Mouse (Mus musculus) lung, postnatal 4 days (tissue): ENCODE data around the gene Onecut3.

Experiments
- DNase-seq, 2 experiments: peaks; one replicate each; pipeline ENCODE4 v3.0.0; 2021

Gene Onecut3

DNA sequence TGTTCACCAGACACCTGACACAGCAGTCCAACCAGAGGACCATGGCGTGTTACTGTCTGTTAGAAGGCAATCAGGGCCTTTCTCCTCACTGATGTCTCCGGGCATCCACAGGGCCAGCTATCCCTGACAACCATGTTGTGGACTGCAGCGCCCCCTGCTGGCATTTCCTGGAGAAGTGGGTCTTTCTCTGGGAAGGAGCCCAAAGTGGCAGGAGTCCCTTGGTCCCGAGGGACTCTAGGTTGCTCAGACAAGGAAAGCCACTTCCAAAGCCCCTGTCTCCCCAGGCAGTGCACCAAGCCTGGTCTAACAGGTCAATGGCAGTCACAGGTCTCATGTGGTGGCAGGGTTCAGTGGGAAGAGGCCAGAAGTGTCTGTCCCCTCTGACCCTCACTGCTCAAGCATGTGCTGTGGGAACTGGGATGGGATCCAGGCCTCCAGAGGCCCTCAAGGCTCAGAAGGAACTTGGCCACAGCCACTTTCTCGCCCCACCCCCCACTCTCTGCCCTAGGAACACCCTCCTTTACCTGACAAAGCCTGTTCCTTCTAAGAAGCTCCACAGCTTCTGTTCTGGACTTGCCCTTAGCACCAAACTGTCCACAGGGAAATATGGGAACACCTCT lies 62.8 kb downstream of the Onecut3 start:
- peak; percentile 82 to 86 for DNase-seq

GRCm38 (mm10) chr10:80559431-80559830 lies 64.8 kb downstream of the Onecut3 start:
- DNase-seq, result no peak

GRCm38 (mm10) chr10:80560621-80561020 lies 66.0 kb downstream of the Onecut3 start:
- DNase-seq, result no peak

DNA sequence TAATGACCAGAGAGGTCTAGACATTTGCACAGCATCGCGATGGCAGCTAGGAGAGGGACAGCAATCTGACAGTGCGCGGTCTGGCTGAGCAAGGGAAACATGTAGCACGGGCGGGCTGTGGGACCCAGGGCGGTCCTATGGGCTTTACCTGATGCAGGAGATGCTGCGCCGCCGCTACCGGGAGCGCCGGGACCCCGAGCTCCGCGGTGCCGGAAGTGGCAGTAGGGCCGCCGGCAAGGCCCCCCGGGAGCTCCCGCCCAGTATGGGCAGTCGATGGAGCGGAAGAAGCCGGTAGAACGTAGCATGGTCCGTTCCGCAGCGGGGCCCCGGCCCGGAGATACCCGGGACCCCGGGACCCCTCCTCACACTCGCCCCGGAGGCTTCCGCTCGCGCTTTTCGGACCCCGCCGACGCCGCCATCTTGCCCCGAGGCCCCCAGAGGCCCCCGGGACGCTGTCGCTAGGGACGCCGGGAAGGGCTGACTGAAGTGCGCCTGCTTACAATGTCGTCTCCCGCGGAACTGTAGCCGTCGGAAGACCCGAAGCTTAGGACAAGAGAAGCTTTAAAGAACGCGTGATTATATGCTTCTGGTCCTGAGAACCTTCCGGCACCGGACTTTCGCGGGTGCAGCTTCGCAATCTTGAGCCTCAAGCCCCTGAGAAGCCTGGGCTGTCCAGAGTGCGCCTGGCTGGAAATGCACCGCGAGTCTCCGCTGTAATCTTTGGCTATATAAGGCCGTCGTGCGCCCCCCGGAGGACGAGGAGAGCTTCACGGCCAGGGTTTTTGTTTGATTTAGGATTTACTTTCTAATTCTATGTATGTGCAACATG lies 66.7 kb downstream of the Onecut3 start, which contains the start of gene Rexo1:
Gene Rexo1 (minus strand): TSS at position 445 of the 829 bp plus-strand sequence.
- peak; percentile 94 to 95 for DNase-seq

- DNase-seq, result peak; percentile 79 to 90
Observed at GRCm38 (mm10) chr10:80566375-80567092, 71.9 kb downstream of the Onecut3 start.
